Mouse (Mus musculus): Measurements from ENCODE around the gene Appl1.

- no peak for TF ChIP-seq CTCF (conservative IDR thresholded peaks at IDR 0.05; ENCODE audit: low read length)
- no peak for TF ChIP-seq NANOG (IDR thresholded peaks at IDR 0.05; ENCODE audit: borderline replicate concordance, low read length)
Measured at GRCm38 (mm10) chr14:26919310-26919709, 51.7 kb downstream of the Appl1 start.

Data from E14TG2a.4 (cell line).